Mouse (Mus musculus) adrenal gland, adult (tissue): ENCODE results near the gene Nrp1.
A peak's percentile ranks its signal among the peaks of the same experiment; 100 is the strongest.

ENCODE experiments used
- DNase-seq, 2 experiments: peaks; one replicate each; pipeline ENCODE4 v3.0.0; 2022 to 2023; ENCODE audit warnings: low spot score in 1 of 2; ENCODE audit not compliant: inconsistent age in 2 of 2

Nrp1 gene

GRCm38 (mm10) chr8:128546287-128546686 is 187.9 kb downstream of the Nrp1 start:
- no peak for DNase-seq

- DNase-seq = no peak
Measured at GRCm38 (mm10) chr8:128547361-128547760, 189.0 kb downstream of the Nrp1 start.

- no peak for DNase-seq
Measured at GRCm38 (mm10) chr8:128549738-128550137, 191.3 kb downstream of the Nrp1 start.

GRCm38 (mm10) chr8:128551421-128552139 is 193.2 kb downstream of the Nrp1 start:
- DNase-seq = peak; percentile 59 to 90
